Mouse (Mus musculus) liver, embryonic 11.5 days (tissue): ENCODE data around the gene C8g. TPM values are rescaled to one million over a fixed set of nuclear protein-coding genes. Genes with fewer than 3 reads are reported as not detected.

Source experiments
- ATAC-seq: fragments of 200-750 bp; cut with Nextera tagmentation; replicated peaks from 2 replicates; pipeline ENCODE4 v1.8.0; 2017; ENCODE audit warnings: moderate number of reproducible peaks, mild to moderate bottlenecking, moderate TSS enrichment, moderate library complexity; ENCODE audit not compliant: low FRiP score
- DNase-seq: peaks from one replicate; pipeline ENCODE4 v3.0.0-alpha.2; 2017; ENCODE audit warnings: low spot score
- H3K27ac ChIP-seq: fragments of 300-500 bp; sonication (generic); 2 replicates; pipeline ENCODE4 v1.5.1; 2014; ENCODE audit warnings: mild to moderate bottlenecking, low read depth, low read length, control low read depth
- H3K27me3 ChIP-seq: fragments of 300-500 bp; sonication (generic); replicated peaks from 2 replicates; pipeline ENCODE4 v1.6.1; 2014; ENCODE audit warnings: low read length, mixed read lengths; ENCODE audit not compliant: control insufficient read depth, insufficient read depth
- H3K36me3 ChIP-seq: fragments of 300-500 bp; sonication (generic); 2 replicates; pipeline ENCODE4 v1.6.1; 2014; ENCODE audit warnings: mild to moderate bottlenecking, low read length, moderate library complexity, mixed read lengths; ENCODE audit not compliant: control insufficient read depth, insufficient read depth
- H3K4me1 ChIP-seq: fragments of 300-500 bp; sonication (generic); replicated peaks from 2 replicates; pipeline ENCODE4 v1.6.1; 2014; ENCODE audit warnings: low read length, mixed read lengths; ENCODE audit not compliant: control insufficient read depth, insufficient read depth
- H3K4me2 ChIP-seq: fragments of 300-500 bp; sonication (generic); 2 replicates; pipeline ENCODE4 v1.6.1; 2014; ENCODE audit warnings: mild to moderate bottlenecking, control low read depth, moderate library complexity
- H3K4me3 ChIP-seq: fragments of 300-500 bp; sonication (generic); 2 replicates; pipeline ENCODE4 v1.5.1; 2014; ENCODE audit warnings: low read depth, low read length, control low read depth
- H3K9ac ChIP-seq: fragments of 300-500 bp; sonication (generic); 2 replicates; pipeline ENCODE4 v1.6.1; 2014; ENCODE audit warnings: low read depth, low read length, control low read depth
- H3K9me3 ChIP-seq: fragments of 300-500 bp; sonication (generic); 2 replicates; pipeline ENCODE4 v1.6.1; 2016; ENCODE audit warnings: low read length, inconsistent platforms, mixed read lengths; ENCODE audit not compliant: control insufficient read depth
- WGBS: fragments of 180-500 bp; shearing (Covaris S2); extraction: QIAGEN DNeasy Blood & Tissue Kit; methylation state at CpG from one replicate; pipeline ENCODE4 v1.1.7; 2014; 5-methylcytosine and 5-hydroxymethylcytosine counted together
- polyA plus RNA-seq: library from polyadenylated mRNA; unstranded; fragments of >200 nt; fragmentation: Nextera tagmentation; extraction: Ambion mirVana; gene quantifications from 2 replicates; pipeline ENCODE4 v1.2.1, GENCODE M21; 2014

Gene C8g
- polyA plus RNA-seq, 1 experiment from 2014 or later, result 16.8 TPM

DNA sequence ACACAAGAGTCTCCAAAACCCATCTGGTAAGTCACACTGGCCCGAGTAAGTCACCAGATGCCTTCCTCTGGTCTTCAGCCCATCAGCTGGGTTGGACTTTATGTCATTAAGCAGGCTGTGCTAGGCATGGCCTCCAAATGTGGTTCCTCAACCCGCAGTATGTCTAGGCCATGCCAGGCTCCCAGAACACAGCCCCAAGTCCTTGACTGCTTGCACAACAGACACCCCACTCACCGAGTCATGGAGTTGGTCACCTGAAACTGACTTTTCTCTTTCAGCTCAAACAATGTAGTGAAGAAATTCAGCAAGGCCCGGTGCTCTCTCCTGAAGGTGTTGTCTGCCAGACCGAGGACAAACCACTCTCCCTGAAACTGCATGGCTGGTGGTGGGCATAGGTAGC, 8.5 kb downstream of the C8g start:
- no peak overlapping the region for H3K9ac ChIP-seq
- no peak overlapping the region for H3K4me2 ChIP-seq
- 67% methylated on average over 5 of the region's 5 CpGs for WGBS
- no peak for ATAC-seq
- H3K36me3 ChIP-seq, result no peaks in the 10 kb centered on the region
- H3K9me3 ChIP-seq, result no peaks in the 10 kb centered on the region
- no peak overlapping the region for H3K27ac ChIP-seq
- no peak overlapping the region for H3K4me3 ChIP-seq
- no peaks in the 10 kb centered on the region for H3K27me3 ChIP-seq
- H3K4me1 ChIP-seq, result peaks cover 4% of the 10 kb centered on the region; the same call in 1 of the 2 replicates
- DNase-seq, result no peak

DNA sequence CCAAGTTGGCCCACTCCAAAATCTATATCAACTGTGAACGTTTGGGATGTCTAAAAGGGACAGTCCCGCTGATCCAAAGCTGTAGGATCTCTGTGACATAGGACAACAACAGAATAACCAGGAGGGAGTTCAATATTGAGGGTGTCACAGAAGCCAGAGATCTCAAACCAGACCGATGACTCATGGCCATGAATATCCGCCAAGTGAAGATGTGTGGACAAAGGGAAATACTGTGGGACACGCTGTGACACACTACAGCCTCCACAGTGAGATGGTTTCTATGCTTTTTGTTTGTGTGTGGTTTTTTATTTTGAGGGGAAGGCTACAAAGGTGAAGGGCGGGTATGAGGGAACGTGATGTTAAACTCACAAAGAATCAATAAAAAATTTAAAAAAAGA, 12.8 kb downstream of the C8g start:
- Histone ChIP-seq H3K9me3 (no peaks in the 10 kb centered on the region), H3K36me3 (no peaks in the 10 kb centered on the region), H3K27me3 (no peaks in the 10 kb centered on the region), H3K4me2 (no peak overlapping the region), H3K4me3 (no peak overlapping the region), H3K9ac (no peak overlapping the region), H3K4me1 (0 out of 2 replicates have a peak, but pooled peaks cover 3% of the 10 kb centered on the region), H3K27ac (no peak overlapping the region)
- ATAC-seq (no peak), DNase-seq (no peak)
- WGBS, result 72% methylated on average over 7 of the region's 7 CpGs

DNA sequence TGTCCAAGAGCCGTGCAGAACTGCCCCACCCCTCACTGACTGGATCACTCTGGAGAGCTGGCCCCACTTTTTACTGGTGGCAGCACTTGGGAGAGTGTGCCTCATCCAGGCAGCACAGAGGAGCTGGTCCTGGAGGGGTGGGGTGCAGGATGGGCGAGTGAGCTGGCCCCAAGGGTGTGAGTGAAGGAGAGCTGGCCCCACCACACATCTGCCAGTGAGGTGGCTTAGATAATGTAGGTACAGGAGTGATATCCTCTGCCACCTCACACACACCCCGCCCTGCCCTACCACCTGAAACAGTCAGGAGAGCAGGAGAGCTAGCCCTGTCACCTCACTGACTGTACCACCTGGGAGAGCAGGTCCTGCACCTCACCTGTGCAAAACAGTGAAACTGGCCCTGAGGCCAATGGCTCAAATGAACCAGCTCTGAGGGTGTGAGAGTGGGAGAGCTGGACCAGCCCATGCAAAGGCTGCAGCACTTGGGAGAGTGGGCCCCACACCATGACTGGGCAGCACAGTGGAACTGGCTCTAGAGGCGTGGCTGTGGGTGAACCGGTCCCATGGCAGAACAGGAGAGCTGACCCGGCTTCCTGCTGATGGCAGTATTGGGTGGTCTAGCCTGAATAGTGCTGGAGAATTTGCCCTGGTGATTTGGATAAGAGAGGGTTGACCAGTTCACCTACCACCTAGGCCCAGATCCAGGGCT, 13.4 kb downstream of the C8g start:
- no peaks in the 10 kb centered on the region for H3K9me3 ChIP-seq
- no peaks in the 10 kb centered on the region for H3K27me3 ChIP-seq
- 0 out of 2 replicates have a peak, but pooled peaks cover 3% of the 10 kb centered on the region for H3K4me1 ChIP-seq
- H3K36me3 ChIP-seq, result no peaks in the 10 kb centered on the region
- WGBS, result 59% methylated on average over 6 of the region's 6 CpGs
- H3K4me3 ChIP-seq, result no peak overlapping the region
- no peak for DNase-seq
- no peak overlapping the region for H3K9ac ChIP-seq
- no peak overlapping the region for H3K4me2 ChIP-seq
- no peak overlapping the region for H3K27ac ChIP-seq
- no peak for ATAC-seq

DNA sequence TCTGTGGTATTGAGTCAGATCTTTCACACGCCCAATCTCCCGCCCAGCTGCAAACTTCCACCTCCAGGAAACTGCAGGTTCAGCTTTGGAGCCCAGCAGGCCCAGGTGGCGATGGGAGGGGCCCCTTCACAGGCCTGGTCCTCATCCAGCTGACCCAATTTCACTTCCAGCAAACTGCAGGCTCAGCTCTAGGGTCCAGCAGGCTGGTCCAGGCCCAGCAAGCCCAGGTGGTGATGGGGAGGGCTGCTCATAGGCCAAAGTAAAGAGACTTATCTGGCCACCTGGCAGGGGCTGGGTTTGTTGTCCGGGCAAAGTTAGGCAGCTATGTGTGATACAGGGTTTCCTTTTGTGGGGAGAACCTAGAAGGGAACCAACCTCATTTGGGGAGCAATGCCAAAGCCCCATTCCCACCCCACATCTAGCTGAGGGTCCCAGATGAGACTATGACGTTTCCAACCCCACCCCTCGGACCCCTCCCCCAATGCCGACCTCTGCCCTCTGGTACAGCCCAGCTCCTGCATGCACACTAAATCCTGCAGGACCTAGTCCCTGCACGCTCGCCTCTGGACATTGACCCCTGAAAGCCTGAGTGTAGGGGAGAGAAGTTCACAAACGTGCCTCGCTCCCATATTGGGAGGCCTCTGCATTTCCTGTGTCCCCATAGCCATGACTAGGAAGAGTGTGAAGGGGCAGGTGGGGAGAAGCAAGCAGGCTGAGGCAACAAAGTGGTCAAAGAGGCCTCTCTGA, 16.4 kb downstream of the C8g start:
- Histone ChIP-seq H3K36me3 (no peaks in the 10 kb centered on the region), H3K4me1 (0 out of 2 replicates have a peak, but pooled peaks cover 3% of the 10 kb centered on the region), H3K4me3 (no peak overlapping the region), H3K27me3 (no peaks in the 10 kb centered on the region; the same call in 1 of the 2 replicates), H3K9ac (no peak overlapping the region), H3K27ac (peak overlapping the region; percentile 56), H3K9me3 (no peaks in the 10 kb centered on the region), H3K4me2 (no peak overlapping the region; the same call in 1 of the 2 replicates)
- DNase-seq (no peak), ATAC-seq (peak; percentile 63)
- 58% methylated on average over 11 of the region's 11 CpGs for WGBS

DNA sequence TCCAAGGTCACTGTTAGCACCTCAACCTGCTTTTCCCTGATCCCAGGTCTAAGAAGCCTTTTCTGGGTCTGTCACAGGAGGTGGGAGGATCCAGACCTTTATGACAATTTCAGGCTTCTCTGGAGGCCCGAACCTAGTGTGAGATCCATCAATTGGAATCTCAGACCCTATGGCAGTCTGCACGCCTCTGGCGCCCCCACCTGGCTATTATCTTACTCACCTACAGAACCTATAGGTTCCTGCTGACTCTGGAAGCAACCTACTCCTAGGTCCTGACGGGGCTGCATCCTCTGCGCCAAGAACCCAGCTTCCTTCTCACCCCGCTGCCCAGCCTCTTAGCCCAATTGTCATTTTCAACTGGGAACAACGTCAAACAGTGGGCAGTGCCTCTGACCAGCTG, 18.6 kb downstream of the C8g start:
- no peaks in the 10 kb centered on the region for H3K36me3 ChIP-seq
- no peak overlapping the region for H3K4me3 ChIP-seq
- no peak overlapping the region for H3K27ac ChIP-seq
- DNase-seq (no peak), ATAC-seq (no peak)
- H3K4me1 ChIP-seq, result 0 out of 2 replicates have a peak, but pooled peaks cover 3% of the 10 kb centered on the region
- no peak overlapping the region for H3K4me2 ChIP-seq
- 15% methylated on average over 7 of the region's 7 CpGs for WGBS
- H3K27me3 ChIP-seq, result no peaks in the 10 kb centered on the region; the same call in 1 of the 2 replicates
- no peaks in the 10 kb centered on the region for H3K9me3 ChIP-seq
- no peak overlapping the region for H3K9ac ChIP-seq

DNA sequence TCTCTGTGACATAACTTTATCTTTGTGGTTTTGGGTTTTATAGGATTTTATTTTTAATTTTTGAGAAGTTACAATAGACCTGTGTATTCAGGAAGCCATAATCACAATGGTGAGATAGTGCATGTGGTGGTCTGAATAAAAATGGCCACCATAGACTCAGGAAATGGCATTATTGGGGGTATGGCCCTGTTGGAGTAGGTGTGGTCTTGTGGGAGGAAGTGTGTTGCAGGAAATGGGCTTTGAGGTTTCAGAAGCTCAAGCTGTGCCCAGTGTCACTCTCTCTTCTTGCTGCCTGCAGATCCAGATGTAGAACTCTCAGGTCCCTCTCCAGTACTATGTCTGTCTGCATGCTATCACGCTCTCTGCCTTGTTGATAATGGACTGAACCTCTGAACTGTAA, 21.0 kb downstream of the C8g start:
- ATAC-seq, result no peak

DNA sequence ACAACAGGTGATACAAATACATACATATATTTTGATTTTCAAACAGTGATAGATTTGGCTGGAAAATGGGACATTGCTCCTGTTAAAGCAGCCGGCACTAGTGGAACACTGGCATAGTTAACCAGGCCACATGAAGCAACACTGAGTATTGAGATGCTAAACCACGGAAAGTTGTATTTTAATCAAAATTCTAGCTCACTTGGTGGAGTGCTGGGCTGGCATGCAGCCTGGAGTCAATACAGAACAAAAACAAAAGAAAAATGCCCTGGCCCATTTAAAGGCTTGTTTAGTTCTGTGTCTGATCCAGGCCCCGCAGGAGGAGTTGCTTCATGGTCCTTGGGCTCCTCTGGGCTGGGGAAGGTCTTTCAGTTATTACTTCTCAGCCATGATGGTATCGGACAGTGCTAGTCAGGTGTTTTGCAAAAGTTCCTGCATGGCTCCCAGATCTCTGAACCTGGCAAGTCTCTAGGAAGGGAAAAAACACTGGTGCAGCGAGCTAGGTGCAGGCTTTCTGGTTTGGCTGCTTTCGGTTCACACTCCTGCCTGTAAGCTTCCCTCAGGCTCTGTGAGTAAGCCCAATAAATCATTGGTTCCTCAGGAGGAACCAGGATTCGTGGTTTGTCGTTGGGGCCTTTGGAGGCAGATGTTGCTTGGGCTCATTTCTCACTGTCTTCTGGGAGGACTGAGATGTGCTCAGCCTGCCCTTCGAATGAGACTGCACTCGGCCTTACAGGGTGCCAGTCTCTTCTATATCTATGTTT, 21.8 kb downstream of the C8g start:
- H3K4me1 ChIP-seq, result no peaks in the 10 kb centered on the region
- H3K9ac ChIP-seq, result no peak overlapping the region
- no peaks in the 10 kb centered on the region for H3K9me3 ChIP-seq
- H3K27ac ChIP-seq, result no peak overlapping the region
- no peaks in the 10 kb centered on the region; the same call in 1 of the 2 replicates for H3K27me3 ChIP-seq
- no peak overlapping the region for H3K4me2 ChIP-seq
- 61% methylated on average over 10 of the region's 10 CpGs for WGBS
- DNase-seq, result no peak
- H3K36me3 ChIP-seq, result no peaks in the 10 kb centered on the region
- no peak for ATAC-seq
- H3K4me3 ChIP-seq, result no peak overlapping the region

More for the DNA sequence above, 21.0 kb downstream of the C8g start:
- no peak overlapping the region for H3K9ac ChIP-seq
- no peaks in the 10 kb centered on the region; the same call in 1 of the 2 replicates for H3K27me3 ChIP-seq
- 0 out of 2 replicates have a peak, but pooled peaks cover 2% of the 10 kb centered on the region for H3K4me1 ChIP-seq
- H3K27ac ChIP-seq, result no peak overlapping the region
- no peak overlapping the region for H3K4me2 ChIP-seq
- no peak overlapping the region for H3K4me3 ChIP-seq
- DNase-seq, result no peak
- 71% methylated on average over 1 of the region's 1 CpGs for WGBS
- no peaks in the 10 kb centered on the region for H3K9me3 ChIP-seq
- no peaks in the 10 kb centered on the region for H3K36me3 ChIP-seq

DNA sequence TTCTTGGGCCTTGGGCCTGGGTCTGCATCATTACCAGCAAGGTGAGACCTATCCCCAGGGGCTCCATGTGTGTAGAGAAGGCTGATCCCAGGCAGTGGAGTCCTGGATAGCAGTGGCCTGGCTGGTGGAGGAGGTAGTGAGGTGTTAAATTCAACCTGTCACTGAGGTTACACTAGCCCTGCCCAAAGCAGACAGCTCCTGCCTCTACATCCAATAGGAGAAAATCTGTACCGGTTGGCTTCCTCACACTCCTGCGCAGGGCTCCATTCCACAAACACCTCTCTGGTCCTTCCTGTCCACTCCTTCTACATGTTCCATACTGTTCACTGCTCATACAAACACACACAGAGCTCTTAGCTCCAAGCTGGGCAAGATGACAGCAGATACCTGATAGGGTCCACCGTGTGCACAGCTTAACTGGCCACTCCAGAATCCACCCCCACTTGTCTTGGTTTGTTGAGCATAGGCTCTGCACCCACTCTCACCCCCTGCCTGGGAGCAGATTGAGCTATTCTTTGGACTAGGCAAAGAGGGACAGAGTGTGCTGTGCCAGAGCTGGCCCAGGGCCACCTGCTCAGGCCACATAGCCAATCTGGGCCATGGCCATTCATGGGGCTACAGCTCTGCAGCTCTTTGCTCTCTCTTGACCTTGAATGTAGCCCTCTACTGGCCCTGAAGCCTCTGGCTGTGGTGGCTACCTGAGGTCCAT, 23.4 kb downstream of the C8g start:
- H3K4me3 ChIP-seq, result no peak overlapping the region
- no peaks in the 10 kb centered on the region for H3K9me3 ChIP-seq
- DNase-seq (no peak), ATAC-seq (no peak)
- H3K4me2 ChIP-seq, result no peak overlapping the region
- H3K9ac ChIP-seq, result no peak overlapping the region
- WGBS, result 85% methylated on average over 3 of the region's 3 CpGs
- H3K36me3 ChIP-seq, result no peaks in the 10 kb centered on the region
- no peak overlapping the region for H3K27ac ChIP-seq
- H3K27me3 ChIP-seq, result no peaks in the 10 kb centered on the region; the same call in 1 of the 2 replicates
- H3K4me1 ChIP-seq, result no peaks in the 10 kb centered on the region
